Mouse (Mus musculus) neural tube, embryonic 10.5 days (tissue): ENCODE data around the gene Sucla2.
A peak's percentile ranks its signal among the peaks of the same experiment; 100 is the strongest.
"Not testable (repeated sequence)": the region's sequence is repeated elsewhere in the genome, so short reads cannot be mapped to it uniquely, and the experiment has no call there.

Source experiments
- DNase-seq: peaks from one replicate; pipeline ENCODE4 v3.0.0-alpha.2; 2017; ENCODE audit warnings: low spot score; ENCODE audit errors: extremely low spot score

Sucla2 gene

GRCm38 (mm10) chr14:73509765-73510423 lies 15.2 kb upstream of the Sucla2 start, which contains the start of gene Med4:
TSS of gene Med4 (plus strand) at chr14:73510025.
- peak; percentile 98 for DNase-seq

- DNase-seq = no peak
Measured at GRCm38 (mm10) chr14:73524136-73524535, 983 bp upstream of the Sucla2 start.

GRCm38 (mm10) chr14:73528661-73529060 lies 3.5 kb downstream of the Sucla2 start:
- not testable (repeated sequence) for DNase-seq

GRCm38 (mm10) chr14:73533755-73534465 lies 8.8 kb downstream of the Sucla2 start:
- no peak for DNase-seq

- DNase-seq = no peak
Measured at GRCm38 (mm10) chr14:73535641-73536040, 10.5 kb downstream of the Sucla2 start.

- DNase-seq = no peak
Measured at GRCm38 (mm10) chr14:73543781-73544180, 18.7 kb downstream of the Sucla2 start.

GRCm38 (mm10) chr14:73547034-73547433 lies 21.9 kb downstream of the Sucla2 start:
- no peak for DNase-seq

GRCm38 (mm10) chr14:73548051-73548450 lies 22.9 kb downstream of the Sucla2 start, which contains the start of gene Nudt15:
TSS of gene Nudt15 (minus strand) at chr14:73548242.
- no peak for DNase-seq

GRCm38 (mm10) chr14:73550291-73550690 lies 25.2 kb downstream of the Sucla2 start:
- DNase-seq = no peak

- no peak for DNase-seq
Measured at GRCm38 (mm10) chr14:73550732-73551131, 25.6 kb downstream of the Sucla2 start.

- no peak for DNase-seq
Measured at GRCm38 (mm10) chr14:73551164-73551563, 26.0 kb downstream of the Sucla2 start.

GRCm38 (mm10) chr14:73552341-73553121 lies 27.4 kb downstream of the Sucla2 start:
- DNase-seq = peak; percentile 97

- no peak for DNase-seq
Measured at GRCm38 (mm10) chr14:73553122-73553696, 28.1 kb downstream of the Sucla2 start.

GRCm38 (mm10) chr14:73569831-73570230 lies 44.7 kb downstream of the Sucla2 start:
- not testable (repeated sequence) for DNase-seq

- no peak for DNase-seq
Measured at GRCm38 (mm10) chr14:73571143-73571542, 46.0 kb downstream of the Sucla2 start.

GRCm38 (mm10) chr14:73574053-73574452 lies 48.9 kb downstream of the Sucla2 start:
- no peak for DNase-seq

GRCm38 (mm10) chr14:73576336-73576735 lies 51.2 kb downstream of the Sucla2 start:
- DNase-seq = no peak

- no peak for DNase-seq
Measured at GRCm38 (mm10) chr14:73588080-73588479, 63.0 kb downstream of the Sucla2 start.

GRCm38 (mm10) chr14:73592166-73592565 lies 67.0 kb downstream of the Sucla2 start:
- no peak for DNase-seq

GRCm38 (mm10) chr14:73599720-73600119 lies 74.6 kb downstream of the Sucla2 start:
- DNase-seq = no peak

GRCm38 (mm10) chr14:73607732-73608131 lies 82.6 kb downstream of the Sucla2 start:
- peak; percentile 21 for DNase-seq
